Mouse (Mus musculus) hindbrain, embryonic 14.5 days (tissue): Measurements from ENCODE around the gene Ntng2. TPM values are rescaled to one million over a fixed set of nuclear protein-coding genes. Genes with fewer than 3 reads are reported as not detected.

Experiments used
- ATAC-seq: fragments of 200-750 bp; cut with Nextera tagmentation; 2 replicates; pipeline ENCODE4 v1.8.0; 2017; ENCODE audit warnings: moderate number of reproducible peaks, mild to moderate bottlenecking, moderate TSS enrichment, moderate library complexity; ENCODE audit not compliant: low FRiP score
- DNase-seq: peaks from one replicate; pipeline ENCODE4 v3.0.0-alpha.2; 2015; ENCODE audit warnings: low spot score
- H3K27ac ChIP-seq: fragments of 300-500 bp; sonication (generic); 2 replicates; pipeline ENCODE4 v1.5.1; 2014; ENCODE audit warnings: mild to moderate bottlenecking, moderate library complexity
- H3K27me3 ChIP-seq: fragments of 300-500 bp; sonication (generic); 2 replicates; pipeline ENCODE4 v1.6.1; 2014; ENCODE audit warnings: mild to moderate bottlenecking, low read length, mixed read lengths; ENCODE audit not compliant: control insufficient read depth, insufficient read depth
- H3K36me3 ChIP-seq: fragments of 300-500 bp; sonication (generic); replicated peaks from 2 replicates; pipeline ENCODE4 v1.6.1; 2014; ENCODE audit not compliant: control insufficient read depth, insufficient read depth
- H3K4me1 ChIP-seq: fragments of 300-500 bp; sonication (generic); replicated peaks from 2 replicates; pipeline ENCODE4 v1.6.1; 2014; ENCODE audit warnings: antibody characterized with exemption, low read length, mixed read lengths; ENCODE audit not compliant: control insufficient read depth, insufficient read depth
- H3K4me2 ChIP-seq: fragments of 300-500 bp; sonication (generic); replicated peaks from 2 replicates; pipeline ENCODE4 v1.6.1; 2014; ENCODE audit warnings: mild to moderate bottlenecking, moderate library complexity
- H3K4me3 ChIP-seq: fragments of 300-500 bp; sonication (generic); replicated peaks from 2 replicates; pipeline ENCODE4 v1.5.1; 2014; ENCODE audit warnings: mild to moderate bottlenecking, low read length
- H3K9ac ChIP-seq: fragments of 300-500 bp; sonication (generic); 2 replicates; pipeline ENCODE4 v1.6.1; 2014
- H3K9me3 ChIP-seq: fragments of 300-500 bp; sonication (generic); 2 replicates; pipeline ENCODE4 v1.6.1; 2016; ENCODE audit warnings: low read length; ENCODE audit not compliant: control insufficient read depth
- WGBS: fragments of 180-500 bp; shearing (Covaris S2); extraction: QIAGEN DNeasy Blood & Tissue Kit; methylation state at CpG from one replicate; pipeline ENCODE4 v1.1.7; 2014; 5-methylcytosine and 5-hydroxymethylcytosine counted together
- polyA plus RNA-seq: library from polyadenylated mRNA; unstranded; fragments of >200 nt; fragmentation: Nextera tagmentation; extraction: Ambion mirVana; gene quantifications from 2 replicates; pipeline ENCODE4 v1.2.1, GENCODE M21; 2014

Ntng2 gene
- polyA plus RNA-seq, 1 experiment from 2014 or later = 2.9 TPM

GRCm38 (mm10) chr2:29246275-29246674, 6.5 kb downstream of the Ntng2 start:
- Histone ChIP-seq H3K4me3 (no peak overlapping the region), H3K9me3 (no peaks in the 10 kb centered on the region), H3K36me3 (no peaks in the 10 kb centered on the region), H3K4me2 (no peak overlapping the region; the same call in 1 of the 2 replicates), H3K27ac (no peak overlapping the region), H3K4me1 (peaks cover 34% of the 10 kb centered on the region; the same call in 1 of the 2 replicates), H3K9ac (no peak overlapping the region), H3K27me3 (peaks cover 30% of the 10 kb centered on the region)
- peak; percentile 35; the same call in 1 of the 2 replicates for ATAC-seq
- peak; percentile 53 for DNase-seq
- WGBS = 29% methylated on average over 3 of the region's 3 CpGs

GRCm38 (mm10) chr2:29245341-29245779, 7.4 kb downstream of the Ntng2 start:
- H3K27me3 ChIP-seq = peaks cover 25% of the 10 kb centered on the region
- H3K9me3 ChIP-seq = no peaks in the 10 kb centered on the region
- DNase-seq (no peak), ATAC-seq (peak; percentile 22; the same call in 1 of the 2 replicates)
- no peak overlapping the region for H3K27ac ChIP-seq
- H3K36me3 ChIP-seq = no peaks in the 10 kb centered on the region
- no peak overlapping the region for H3K4me2 ChIP-seq
- H3K4me1 ChIP-seq = peaks cover 25% of the 10 kb centered on the region; the same call in 1 of the 2 replicates
- no peak overlapping the region for H3K4me3 ChIP-seq
- no peak overlapping the region for H3K9ac ChIP-seq
- WGBS = 24% methylated on average over 10 of the region's 10 CpGs

DNA sequence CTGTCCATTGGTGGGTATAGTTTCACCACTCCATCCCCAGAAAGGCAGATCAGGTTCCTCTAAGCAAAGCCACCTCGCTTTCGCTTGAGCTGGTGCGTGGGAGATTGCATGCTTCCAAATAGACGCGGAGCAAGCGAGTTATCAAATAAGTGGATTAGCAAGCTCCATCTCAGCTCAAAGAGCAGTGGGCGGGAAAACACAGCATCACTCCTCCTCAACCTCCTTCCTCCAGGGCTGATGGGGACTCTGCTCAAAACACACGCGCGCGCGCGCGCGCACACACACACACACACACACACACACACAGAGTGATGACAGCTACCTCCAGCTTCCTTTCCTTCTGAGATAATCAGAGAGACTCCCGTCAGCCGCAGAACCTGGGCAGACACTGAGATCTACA, 13.5 kb downstream of the Ntng2 start:
- no peaks in the 10 kb centered on the region for H3K9me3 ChIP-seq
- no peaks in the 10 kb centered on the region for H3K36me3 ChIP-seq
- H3K4me2 ChIP-seq = no peak overlapping the region
- no peak overlapping the region for H3K27ac ChIP-seq
- H3K27me3 ChIP-seq = no peaks in the 10 kb centered on the region
- no peak overlapping the region for H3K9ac ChIP-seq
- ATAC-seq (no peak), DNase-seq (no peak)
- no peaks in the 10 kb centered on the region for H3K4me1 ChIP-seq
- WGBS = 80% methylated on average over 17 of the region's 17 CpGs
- H3K4me3 ChIP-seq = no peak overlapping the region

GRCm38 (mm10) chr2:29237623-29238022, 15.2 kb downstream of the Ntng2 start:
- H3K36me3 ChIP-seq = no peaks in the 10 kb centered on the region
- no peak for ATAC-seq
- DNase-seq = no peak
- WGBS = 25% methylated on average over 4 of the region's 4 CpGs
- no peak overlapping the region for H3K4me3 ChIP-seq
- no peak overlapping the region for H3K27ac ChIP-seq
- no peaks in the 10 kb centered on the region for H3K27me3 ChIP-seq
- H3K4me2 ChIP-seq = no peak overlapping the region
- no peak overlapping the region for H3K9ac ChIP-seq
- H3K9me3 ChIP-seq = no peaks in the 10 kb centered on the region
- no peaks in the 10 kb centered on the region for H3K4me1 ChIP-seq

- Histone ChIP-seq H3K4me2 (no peak overlapping the region), H3K27me3 (no peaks in the 10 kb centered on the region), H3K4me3 (no peak overlapping the region), H3K4me1 (no peaks in the 10 kb centered on the region), H3K36me3 (no peaks in the 10 kb centered on the region), H3K9ac (no peak overlapping the region), H3K27ac (no peak overlapping the region), H3K9me3 (no peaks in the 10 kb centered on the region)
- ATAC-seq (no peak), DNase-seq (no peak)
- 79% methylated on average over 7 of the region's 7 CpGs for WGBS
These were observed 17.0 kb downstream of the Ntng2 start for GRCm38 (mm10) chr2:29235811-29236210.

DNA sequence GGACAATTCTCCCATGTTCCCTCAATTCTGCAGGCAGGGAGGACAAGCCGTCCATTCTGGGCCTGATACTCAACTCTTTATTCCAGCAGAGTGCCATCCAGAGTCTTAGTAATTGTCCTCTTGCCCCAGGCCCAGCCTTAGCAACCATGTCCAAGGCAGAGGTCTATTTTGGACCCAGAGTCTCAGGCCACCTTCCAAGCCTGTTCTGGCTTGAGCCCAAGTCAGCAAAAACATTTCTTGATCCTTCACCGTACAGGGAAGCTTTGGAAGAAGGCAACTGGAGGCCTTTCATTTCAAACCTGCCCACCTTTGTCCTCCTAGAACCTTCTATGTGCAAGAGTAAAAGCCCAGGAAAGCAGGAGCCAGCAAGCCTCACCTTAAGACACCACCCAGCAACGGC, 17.8 kb downstream of the Ntng2 start:
- no peaks in the 10 kb centered on the region for H3K36me3 ChIP-seq
- ATAC-seq (no peak), DNase-seq (no peak)
- H3K9me3 ChIP-seq = no peaks in the 10 kb centered on the region
- H3K4me2 ChIP-seq = no peak overlapping the region
- H3K4me3 ChIP-seq = no peak overlapping the region
- H3K27me3 ChIP-seq = no peaks in the 10 kb centered on the region
- 81% methylated on average over 3 of the region's 3 CpGs for WGBS
- no peaks in the 10 kb centered on the region for H3K4me1 ChIP-seq
- H3K9ac ChIP-seq = no peak overlapping the region
- no peak overlapping the region for H3K27ac ChIP-seq

- ATAC-seq = no peak
- 84% methylated on average over 4 of the region's 4 CpGs for WGBS
- no peaks in the 10 kb centered on the region for H3K9me3 ChIP-seq
These were observed 18.8 kb downstream of the Ntng2 start for GRCm38 (mm10) chr2:29234002-29234401.

DNA sequence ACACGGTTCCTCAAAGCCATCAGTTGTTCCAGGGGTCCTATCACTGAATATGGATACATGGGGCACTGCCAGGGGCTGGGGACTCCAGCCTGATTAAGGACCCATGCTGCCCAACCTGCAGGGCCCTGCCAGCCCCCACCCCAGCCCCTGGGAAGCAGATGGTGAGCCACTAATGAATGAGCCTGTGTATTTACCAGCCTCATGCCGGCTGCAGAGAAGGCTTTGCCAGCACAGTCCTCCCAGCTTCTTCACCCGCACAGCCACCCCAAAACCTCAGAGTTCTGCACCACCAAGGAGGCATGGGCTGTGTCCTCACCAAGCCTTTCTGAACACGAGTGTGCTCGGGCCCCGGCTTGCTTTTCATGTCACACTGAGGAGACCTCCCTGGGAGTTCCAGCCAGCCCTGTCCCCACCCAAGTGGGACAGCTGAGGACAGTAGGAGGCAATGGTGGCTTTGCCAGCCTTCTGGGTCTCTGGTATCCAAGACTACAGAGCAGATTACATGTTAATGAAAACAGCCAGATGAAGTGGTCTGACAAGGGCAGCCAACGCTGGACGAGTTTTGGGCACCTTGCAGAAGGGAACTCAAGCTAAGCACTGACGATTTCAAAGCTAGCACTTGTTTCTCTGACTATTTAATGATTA, 22.5 kb downstream of the Ntng2 start:
- Histone ChIP-seq H3K4me3 (no peak overlapping the region), H3K36me3 (no peaks in the 10 kb centered on the region), H3K9ac (no peak overlapping the region), H3K4me1 (no peaks in the 10 kb centered on the region), H3K27me3 (no peaks in the 10 kb centered on the region), H3K9me3 (no peaks in the 10 kb centered on the region), H3K4me2 (no peak overlapping the region), H3K27ac (no peak overlapping the region)
- WGBS = 63% methylated on average over 9 of the region's 9 CpGs
- DNase-seq = no peak
- ATAC-seq = no peak

More at GRCm38 (mm10) chr2:29234002-29234401, 18.8 kb downstream of the Ntng2 start:
- Histone ChIP-seq H3K36me3 (no peaks in the 10 kb centered on the region), H3K4me3 (no peak overlapping the region), H3K4me1 (no peaks in the 10 kb centered on the region), H3K27me3 (no peaks in the 10 kb centered on the region), H3K9ac (no peak overlapping the region), H3K4me2 (no peak overlapping the region), H3K27ac (no peak overlapping the region)
- DNase-seq = no peak

GRCm38 (mm10) chr2:29226671-29227070, 26.1 kb downstream of the Ntng2 start:
- no peaks in the 10 kb centered on the region for H3K27me3 ChIP-seq
- no peaks in the 10 kb centered on the region for H3K4me1 ChIP-seq
- ATAC-seq = no peak
- H3K27ac ChIP-seq = no peak overlapping the region
- H3K4me3 ChIP-seq = no peak overlapping the region
- no peak overlapping the region for H3K9ac ChIP-seq
- WGBS = 77% methylated on average over 4 of the region's 4 CpGs
- no peak for DNase-seq
- H3K4me2 ChIP-seq = no peak overlapping the region
- H3K9me3 ChIP-seq = no peaks in the 10 kb centered on the region
- H3K36me3 ChIP-seq = no peaks in the 10 kb centered on the region
